Mouse (Mus musculus): ENCODE measurements around the gene Gnpat.

Gene Gnpat

GRCm38 (mm10) chr8:124862321-124863162 is at the start of gene Gnpat, which contains the start of gene 2810004N23Rik:
Gene Gnpat, plus strand, starts transcription at chr8:124863033.
Gene 2810004N23Rik, minus strand, starts transcription at chr8:124863120.
- peak; percentile 88 to 96 for DNase-seq (ENCODE audit: low spot score in 2 of 2)

- DNase-seq (ENCODE audit: low spot score in 2 of 2) = no peak
These were observed 49.5 kb upstream of the Gnpat start for GRCm38 (mm10) chr8:124813326-124813725.

DNA sequence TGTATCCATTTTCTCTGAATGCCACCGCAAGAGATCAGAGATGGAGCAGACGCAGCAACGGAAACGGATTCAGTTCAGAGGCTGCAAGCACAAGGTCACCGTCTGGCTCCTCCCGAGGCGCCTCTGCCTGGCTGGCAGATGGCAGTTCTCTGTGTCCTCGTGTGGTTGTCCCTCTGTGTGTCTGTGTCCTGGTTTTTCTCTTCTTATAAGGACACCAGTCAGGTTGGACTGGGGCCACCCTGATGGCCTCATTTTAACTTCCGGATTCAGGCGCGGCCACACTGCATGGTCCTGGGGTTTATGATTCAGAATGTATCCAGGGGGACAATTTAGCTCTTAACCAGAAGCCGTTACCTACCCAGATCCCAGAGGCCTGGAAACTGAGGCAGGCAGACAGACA is 47.0 kb upstream of the Gnpat start:
- DNase-seq (ENCODE audit: low spot score in 2 of 2) = no peak

DNA sequence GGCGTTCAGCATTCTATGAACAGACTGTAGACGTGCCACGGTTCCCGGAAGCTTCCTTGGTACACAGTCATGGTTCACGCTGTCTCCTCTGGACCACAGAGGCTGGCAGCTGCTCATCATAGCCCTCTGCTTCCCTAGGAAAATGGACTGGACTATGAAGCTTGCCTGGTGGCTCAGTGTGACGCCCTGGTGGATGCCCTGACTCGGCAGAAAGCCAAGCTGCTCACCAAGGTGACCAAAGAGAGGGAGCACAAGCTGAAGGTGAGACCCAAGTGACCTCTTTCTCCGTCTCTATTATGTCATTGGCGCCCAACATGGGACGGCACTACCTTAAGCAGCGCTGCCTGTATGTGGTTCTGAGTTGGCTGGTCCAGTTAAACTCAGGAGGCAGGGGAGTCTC is 46.0 kb upstream of the Gnpat start:
- no peak for DNase-seq (ENCODE audit: low spot score in 2 of 2)

- no peak for DNase-seq (ENCODE audit: low spot score in 2 of 2)
These were observed 45.5 kb upstream of the Gnpat start for GRCm38 (mm10) chr8:124817361-124817760.

DNA sequence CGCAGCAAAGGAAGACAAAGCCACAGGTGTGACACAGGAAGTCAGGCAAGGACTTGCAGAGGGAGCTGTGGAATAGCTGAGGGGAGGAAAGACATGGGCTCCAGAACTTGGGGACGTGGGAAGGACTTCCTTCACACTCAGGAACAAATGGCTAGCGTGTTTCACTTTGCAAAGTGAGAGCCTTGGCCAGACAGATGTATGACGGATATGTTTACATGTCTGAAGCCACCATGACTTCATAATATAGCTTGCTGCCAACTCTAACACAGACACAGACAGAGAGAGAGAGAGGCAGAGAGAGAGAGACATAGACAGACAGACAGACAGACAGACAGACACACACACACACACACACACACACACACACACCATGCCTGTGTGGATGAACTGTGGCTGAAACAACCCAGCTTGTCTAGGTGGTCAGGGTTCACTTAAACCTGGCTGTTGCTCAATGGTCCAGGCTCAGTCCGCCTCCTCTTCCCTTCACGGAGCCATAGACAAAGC is 43.2 kb upstream of the Gnpat start:
- no peak for DNase-seq (ENCODE audit: low spot score in 2 of 2)

- no peak for DNase-seq (ENCODE audit: low spot score in 2 of 2)
These were observed 42.7 kb upstream of the Gnpat start for GRCm38 (mm10) chr8:124820125-124820524.

DNA sequence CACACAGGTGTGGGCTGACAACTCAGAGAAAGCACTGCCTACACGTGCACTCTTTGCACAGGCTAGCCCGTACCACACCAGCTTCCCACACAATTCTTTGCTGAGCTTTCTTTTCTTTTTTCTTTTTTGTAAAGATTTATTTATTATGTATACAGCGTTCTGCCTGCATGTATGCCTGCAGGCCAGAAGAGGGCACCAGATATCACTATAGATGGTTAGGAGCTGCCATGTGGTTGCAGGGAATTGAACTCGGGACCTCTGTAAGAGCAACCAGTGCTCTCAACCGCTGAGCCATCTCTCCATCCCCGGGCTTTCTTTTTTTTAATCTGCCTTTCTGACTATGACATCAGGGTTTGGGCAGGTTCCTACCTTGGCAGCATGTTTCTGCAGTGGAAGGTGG is 39.3 kb upstream of the Gnpat start:
- no peak for DNase-seq (ENCODE audit: low spot score in 2 of 2)

GRCm38 (mm10) chr8:124826658-124827057 is 36.2 kb upstream of the Gnpat start:
- DNase-seq (ENCODE audit: low spot score in 2 of 2) = no peak

- peak; percentile 34 to 75 for DNase-seq (ENCODE audit: low spot score in 2 of 2)
These were observed 35.4 kb upstream of the Gnpat start for GRCm38 (mm10) chr8:124827387-124827786.

- no peak for DNase-seq (ENCODE audit: low spot score in 2 of 2)
These were observed 34.1 kb upstream of the Gnpat start for GRCm38 (mm10) chr8:124828561-124829240.

GRCm38 (mm10) chr8:124830050-124830449 is 32.8 kb upstream of the Gnpat start:
- no peak for DNase-seq (ENCODE audit: low spot score in 2 of 2)

DNA sequence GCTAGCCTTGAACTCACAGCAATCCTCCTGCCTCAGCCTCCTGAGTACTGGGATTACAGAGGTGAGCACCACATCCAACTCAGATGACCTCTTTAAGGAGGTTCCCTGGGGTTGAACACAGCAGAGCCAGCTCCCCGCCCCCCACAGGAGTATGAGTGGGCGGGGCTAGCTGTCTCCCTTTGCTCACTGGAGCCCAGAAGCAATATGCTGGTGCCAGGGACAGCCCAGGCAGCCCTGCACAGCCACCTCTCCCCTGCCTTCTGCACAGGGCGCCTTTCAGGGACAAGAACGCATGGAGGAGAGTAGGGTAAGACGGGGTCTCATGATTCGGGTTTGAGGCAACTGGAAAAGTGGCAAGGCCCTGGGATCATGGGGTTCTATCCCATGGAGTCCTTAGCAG is 31.3 kb upstream of the Gnpat start:
- DNase-seq (ENCODE audit: low spot score in 2 of 2) = no peak

- no peak for DNase-seq (ENCODE audit: low spot score in 2 of 2)
These were observed 30.9 kb upstream of the Gnpat start for GRCm38 (mm10) chr8:124831941-124832340.

GRCm38 (mm10) chr8:124833430-124834205 is 29.2 kb upstream of the Gnpat start:
- no peak for DNase-seq (ENCODE audit: low spot score in 2 of 2)

DNA sequence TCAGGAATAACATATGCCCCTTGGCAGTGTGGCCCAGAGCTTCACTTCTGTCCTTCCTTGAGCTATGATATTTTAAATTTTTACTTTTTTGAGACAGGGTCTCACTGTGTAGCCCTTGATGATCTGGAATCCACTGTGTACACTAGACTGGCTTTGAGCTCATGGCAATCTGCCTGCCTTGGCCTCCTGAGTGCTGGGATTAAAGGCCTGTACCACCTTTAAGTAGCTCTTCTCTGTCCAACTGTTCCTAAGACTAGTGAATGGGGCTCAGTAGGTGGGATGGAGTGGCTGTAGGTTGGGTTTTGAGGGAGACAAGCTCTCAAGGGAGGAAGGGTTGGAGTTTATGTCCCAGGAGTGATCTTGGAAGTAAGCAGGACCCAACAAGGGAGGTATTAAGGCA is 27.0 kb upstream of the Gnpat start:
- no peak for DNase-seq (ENCODE audit: low spot score in 2 of 2)

DNA sequence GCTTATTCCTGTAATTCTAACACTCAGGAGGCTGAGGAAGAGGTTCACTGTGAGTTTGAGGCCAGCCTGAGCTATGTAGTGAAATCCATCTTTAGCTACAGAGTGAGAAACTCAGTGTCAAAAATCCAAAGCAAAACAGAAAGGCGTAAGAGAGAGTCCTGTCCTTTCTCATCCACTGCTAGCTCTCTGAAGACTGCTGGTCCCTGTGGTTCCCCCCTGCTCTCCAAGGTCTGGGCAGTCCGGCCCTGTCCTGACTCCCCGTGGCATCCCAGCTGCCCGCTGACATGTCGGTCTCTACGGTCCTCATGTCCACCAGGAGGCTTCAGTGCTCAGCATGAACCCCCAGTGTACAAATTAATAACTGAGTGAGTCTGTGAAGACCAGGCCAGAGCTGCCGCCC is 26.6 kb upstream of the Gnpat start:
- no peak for DNase-seq (ENCODE audit: low spot score in 2 of 2)

DNA sequence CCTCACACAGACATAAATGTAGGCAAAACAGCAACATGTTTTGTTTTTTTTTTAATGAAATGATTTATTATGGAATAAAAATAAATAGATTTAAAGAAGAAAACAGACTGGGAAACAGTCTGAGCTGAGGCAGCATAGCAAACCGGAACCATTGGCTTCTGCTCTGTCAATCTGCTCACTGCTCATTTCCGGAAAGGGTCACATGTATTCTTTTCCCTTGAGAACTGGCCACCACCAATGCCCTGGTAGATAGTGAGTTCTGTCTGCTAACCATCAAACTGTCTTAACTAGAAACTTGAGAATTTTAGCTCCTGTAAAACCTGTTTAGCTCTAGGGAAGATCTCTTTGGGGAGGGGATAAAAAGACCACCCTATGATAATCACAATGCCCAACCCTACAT is 25.9 kb upstream of the Gnpat start:
- no peak for DNase-seq (ENCODE audit: low spot score in 2 of 2)

GRCm38 (mm10) chr8:124837956-124838355 is 24.9 kb upstream of the Gnpat start:
- DNase-seq (ENCODE audit: low spot score in 2 of 2) = no peak

- no peak for DNase-seq (ENCODE audit: low spot score in 2 of 2)
These were observed 23.5 kb upstream of the Gnpat start for GRCm38 (mm10) chr8:124839371-124839770.

DNA sequence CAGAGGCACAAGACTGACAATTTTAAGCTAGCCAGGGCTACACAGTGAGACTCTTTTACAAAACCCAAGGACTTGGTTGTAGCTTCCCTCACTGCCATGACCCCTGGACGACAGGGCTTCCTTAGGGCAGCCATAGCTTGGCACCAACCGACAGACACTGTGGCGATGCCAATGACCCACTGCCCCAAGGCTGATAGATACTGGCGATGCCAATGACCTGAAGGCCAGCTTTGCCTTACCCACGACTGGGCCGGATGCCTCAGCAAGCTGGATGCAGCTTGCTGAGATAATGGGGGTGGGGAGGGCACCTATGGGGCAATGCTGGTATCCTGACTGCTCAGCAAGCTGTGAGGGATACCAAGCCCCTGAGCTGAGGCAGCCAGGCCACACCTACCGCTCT is 21.9 kb upstream of the Gnpat start:
- DNase-seq (ENCODE audit: low spot score in 2 of 2) = no peak

DNA sequence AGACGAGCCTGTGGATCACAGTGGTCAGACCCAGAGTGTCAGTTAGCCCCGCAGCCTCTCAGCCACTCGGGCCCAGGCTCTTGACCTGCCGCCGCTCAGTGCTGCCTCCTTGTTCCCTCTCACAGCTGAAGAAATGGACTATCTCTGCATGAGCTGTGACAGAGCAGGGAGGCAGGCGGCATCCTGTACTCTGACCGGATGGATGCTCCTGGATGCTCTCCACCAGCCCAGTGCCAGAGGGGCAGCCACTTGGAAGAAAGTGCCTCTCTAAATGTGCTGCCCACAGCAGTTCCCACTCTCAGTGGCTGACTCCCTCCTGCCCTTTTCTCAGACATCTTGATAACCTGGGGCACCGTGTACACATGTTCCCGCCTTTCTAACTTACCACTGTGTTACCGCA is 21.1 kb upstream of the Gnpat start:
- no peak for DNase-seq (ENCODE audit: low spot score in 2 of 2)
